Mouse (Mus musculus): Measurements from ENCODE around the gene Tmem236.

Gene Tmem236

GRCm38 (mm10) chr2:14249839-14250564, 75.7 kb downstream of the Tmem236 start:
- no peak for DNase-seq (ENCODE audit: low spot score in 2 of 2)

DNA sequence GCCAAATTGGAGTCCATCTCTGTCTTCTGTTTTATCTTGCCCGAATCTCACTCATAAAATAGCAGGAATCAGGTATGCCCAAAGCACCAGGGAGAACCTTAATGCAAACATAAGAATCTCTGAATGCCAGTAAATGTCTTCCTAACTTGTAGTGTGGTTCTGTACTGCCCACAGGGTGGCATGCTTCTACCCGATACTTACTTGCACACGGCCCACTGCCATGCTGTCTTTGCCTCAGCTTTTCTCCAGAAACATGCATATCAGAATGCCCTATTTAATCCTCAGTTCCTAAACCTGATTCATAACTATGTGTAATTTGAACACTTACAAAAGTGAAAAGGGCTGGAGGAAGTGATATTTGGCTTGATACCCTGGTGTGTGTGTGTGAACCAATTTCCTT, 77.6 kb downstream of the Tmem236 start:
- no peak for DNase-seq (ENCODE audit: low spot score in 2 of 2)

GRCm38 (mm10) chr2:14258345-14258850, 84.1 kb downstream of the Tmem236 start:
- no peak for DNase-seq (ENCODE audit: low spot score in 2 of 2)

GRCm38 (mm10) chr2:14262090-14262489, 87.8 kb downstream of the Tmem236 start:
- no peak for DNase-seq (ENCODE audit: low spot score in 2 of 2)

DNA sequence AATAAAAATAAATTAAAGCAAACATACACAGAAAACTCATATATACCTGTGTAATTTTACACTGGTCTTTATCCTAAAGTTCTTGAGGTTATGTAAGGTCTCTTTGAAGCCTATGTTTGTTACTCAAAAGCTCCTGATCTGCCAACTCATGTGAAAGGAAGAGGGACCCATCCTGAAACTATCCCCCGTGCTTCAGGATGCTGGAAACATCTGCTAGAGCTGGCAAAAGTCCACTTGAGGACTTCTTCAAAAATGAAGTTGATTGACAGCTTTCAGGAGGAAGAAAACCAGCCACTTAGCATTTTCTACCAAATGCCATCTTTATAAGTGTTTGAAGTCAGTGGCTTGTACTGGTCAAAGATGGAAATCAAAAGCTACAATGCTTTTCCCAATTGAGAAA, 94.8 kb downstream of the Tmem236 start:
- no peak for DNase-seq (ENCODE audit: low spot score in 2 of 2)
